Mouse (Mus musculus) 3T3-L1 (cell line): ENCODE results near the gene Ddost.
A peak's percentile ranks its signal among the peaks of the same experiment; 100 is the strongest.

Source experiments
- DNase-seq: peaks from one replicate; pipeline ENCODE4 v3.0.0-alpha.2; 2015; ENCODE audit warnings: low read depth, low spot score

Gene Ddost

DNA sequence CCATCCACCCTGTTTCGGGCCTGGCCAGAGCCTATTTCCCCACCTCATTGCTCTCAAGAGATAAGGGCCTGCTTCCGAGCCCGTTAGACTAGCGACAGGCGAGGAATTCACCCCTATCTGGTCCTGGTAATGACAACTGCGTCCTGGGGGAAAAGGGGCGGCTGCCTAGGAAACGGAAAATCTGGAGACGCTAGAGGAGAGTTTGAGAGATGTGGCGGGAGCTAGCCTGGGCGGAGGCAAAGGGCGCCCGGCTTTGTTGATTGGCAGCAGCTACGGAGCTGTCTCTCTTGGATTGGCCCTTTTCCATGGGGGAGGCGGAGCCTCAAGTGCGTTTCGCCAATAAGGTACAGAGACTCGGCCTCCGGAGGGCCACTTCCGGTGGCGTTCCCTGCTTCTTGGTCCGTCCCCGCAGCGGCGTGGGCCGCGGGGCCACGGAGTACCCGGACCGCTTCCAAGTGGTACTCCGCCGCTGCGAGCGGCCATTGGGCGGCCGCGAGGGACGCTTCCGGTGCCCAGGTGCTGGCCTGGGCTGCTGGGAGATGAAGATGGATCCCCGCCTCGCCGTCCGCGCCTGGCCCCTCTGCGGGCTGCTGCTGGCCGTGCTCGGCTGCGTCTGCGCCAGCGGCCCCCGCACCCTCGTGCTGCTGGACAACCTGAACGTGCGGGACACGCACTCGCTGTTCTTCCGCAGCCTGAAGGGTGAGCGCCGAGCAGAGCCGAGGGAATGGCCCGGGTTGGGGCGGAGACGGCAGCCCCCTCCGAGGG, at the start of gene Ddost:
TSS of gene Ddost (plus strand) at position 391 of the 765 bp plus-strand sequence.
- DNase-seq = peak; percentile 99

GRCm38 (mm10) chr4:138257116-138257687, 47.3 kb upstream of the Ddost start:
- no peak for DNase-seq

GRCm38 (mm10) chr4:138258663-138259062, 45.9 kb upstream of the Ddost start:
- no peak for DNase-seq

DNA sequence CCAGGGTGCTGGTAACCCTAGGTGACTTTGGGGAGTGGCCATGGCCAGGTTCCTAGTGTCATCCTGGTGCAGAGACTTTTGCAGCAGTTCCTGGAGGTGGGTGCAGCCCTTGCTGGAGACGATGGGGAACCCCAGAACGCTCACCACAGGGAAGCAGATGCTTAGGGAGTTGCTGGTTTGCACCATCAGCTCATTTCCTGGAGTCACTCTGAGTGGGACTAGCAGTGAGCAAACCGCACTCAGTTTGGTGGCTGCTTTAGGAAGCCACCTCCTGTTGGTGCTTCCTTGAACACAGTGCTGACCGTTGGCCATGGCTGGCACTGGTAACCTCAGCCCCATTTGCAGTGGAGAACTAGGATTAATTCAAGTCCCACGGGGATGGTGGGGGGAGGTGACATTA, 45.0 kb upstream of the Ddost start:
- DNase-seq = no peak

DNA sequence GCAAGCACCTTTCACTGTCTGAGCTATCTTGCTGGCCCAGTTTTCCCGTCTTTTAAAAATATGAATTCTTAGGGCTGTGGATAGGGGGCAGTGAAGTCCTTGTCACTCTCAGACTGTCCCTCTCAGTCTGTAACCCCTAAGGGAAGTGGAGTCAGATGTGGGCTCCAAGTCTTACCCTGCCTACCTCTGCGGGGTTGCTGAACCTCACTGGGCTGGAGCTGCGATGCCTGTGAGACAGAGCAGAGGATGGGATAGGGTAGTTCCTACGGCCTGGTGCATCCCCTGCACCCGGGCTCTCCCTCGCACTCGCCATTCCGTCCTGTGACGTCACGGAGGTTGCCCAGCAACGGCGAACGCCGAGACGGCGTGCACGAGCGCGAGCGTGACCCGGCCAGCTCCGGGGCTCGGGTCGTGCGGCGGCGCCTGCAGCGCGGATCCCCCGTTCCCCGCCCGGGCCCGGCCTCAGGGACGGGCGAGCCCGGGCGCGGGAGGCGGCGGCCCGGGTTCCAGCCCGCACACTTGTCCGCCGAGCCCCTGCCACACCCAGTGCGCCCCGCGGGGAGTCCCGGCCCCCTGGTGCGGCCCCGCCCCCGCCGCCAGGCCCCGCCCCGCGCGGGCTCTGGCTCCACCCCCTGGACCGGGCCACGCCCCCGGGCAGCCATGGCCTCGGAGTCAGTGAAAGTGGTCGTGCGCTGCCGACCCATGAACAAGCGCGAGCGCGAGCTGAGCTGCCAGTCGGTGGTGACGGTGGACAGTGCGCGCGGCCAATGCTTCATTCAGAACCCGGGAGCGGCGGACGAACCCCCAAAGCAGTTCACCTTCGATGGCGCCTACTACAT, 42.5 kb upstream of the Ddost start:
- peak; percentile 55 for DNase-seq

DNA sequence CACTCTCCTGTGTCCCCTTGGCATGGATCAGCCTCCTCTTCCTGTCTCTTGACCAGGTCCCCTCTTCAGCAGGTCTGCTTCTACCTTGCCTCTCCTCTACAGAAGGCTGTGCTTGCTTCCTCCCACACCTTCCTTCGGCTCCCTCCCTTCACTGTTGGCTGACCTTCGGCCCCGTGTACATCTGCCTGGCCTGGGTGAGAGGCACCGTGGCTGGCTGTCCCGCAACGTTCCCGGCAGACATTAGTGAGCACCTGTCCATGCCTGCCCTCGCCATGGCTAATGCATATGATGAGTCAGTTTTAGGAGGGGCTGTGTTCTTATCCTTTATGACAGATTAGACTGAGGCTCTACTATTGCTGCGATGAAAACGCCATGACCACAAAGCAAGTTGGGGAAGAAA, 36.7 kb upstream of the Ddost start:
- no peak for DNase-seq

DNA sequence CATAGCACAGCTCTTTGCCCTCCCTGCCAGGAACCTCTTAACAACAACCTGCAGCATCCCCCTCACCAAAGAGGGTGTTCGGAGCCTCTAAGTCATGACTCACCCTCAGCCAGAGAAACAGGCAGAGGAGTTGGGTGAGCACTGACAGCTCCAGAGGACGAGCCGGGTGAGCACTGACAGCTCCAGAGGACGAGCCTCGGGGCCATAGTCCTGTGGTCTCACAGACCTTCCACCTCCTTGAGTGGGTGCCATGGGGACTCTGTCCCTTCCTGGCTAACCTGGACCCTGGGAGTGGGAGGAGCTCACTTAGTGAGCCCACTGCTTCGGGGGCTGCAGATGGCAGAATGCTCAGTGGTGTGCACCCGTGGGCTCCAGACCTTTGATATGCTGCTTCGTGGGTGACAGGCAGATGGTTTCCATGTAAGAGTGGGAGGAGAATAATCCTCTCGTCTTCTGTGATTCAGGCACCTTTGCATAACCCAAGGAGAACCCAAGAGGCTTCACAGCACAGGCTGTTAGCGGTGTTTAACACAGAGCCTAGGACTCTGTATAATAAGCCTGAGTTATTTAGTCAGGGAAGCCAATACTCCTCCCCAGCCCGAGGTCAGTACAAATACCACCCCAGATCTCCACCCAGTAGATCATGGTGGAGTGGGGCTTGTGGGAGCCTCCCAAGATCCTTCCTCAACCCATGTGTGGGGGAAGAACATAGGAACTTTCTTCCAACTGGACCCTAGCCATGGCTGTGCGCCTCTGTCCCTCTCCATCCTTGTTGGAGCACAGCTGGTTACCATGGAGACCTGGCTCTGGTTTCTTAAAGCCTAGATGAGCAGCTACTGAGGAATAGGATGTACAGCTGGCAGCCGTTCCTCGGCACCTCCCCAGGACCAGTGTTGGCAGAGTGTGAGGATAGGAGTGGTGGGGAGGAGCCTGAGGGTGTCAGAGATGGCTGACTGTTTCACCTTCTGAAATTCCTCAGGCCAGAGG, 32.2 kb upstream of the Ddost start:
- peak; percentile 64 for DNase-seq

DNA sequence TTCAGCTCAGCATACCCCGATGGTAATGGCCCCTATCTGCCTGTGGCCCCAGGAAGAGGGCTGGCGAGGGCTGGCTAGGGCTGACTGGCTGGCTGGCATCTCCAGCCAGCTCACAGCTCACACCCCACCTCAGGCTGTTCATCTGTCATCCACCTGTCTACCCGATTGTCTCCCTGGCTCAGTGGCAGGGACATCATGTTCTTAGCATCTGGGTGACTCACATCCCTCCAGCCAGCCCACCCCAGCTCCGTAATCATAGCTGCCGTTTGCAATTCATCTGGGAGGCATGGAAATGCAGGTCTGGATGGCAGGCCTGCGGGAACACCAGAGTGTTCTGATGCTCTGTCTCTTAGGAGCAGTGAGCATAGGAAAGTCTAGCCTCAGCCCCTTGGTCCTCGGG, 26.2 kb upstream of the Ddost start:
- DNase-seq = peak; percentile 10

- peak; percentile 89 for DNase-seq
These were observed 21.7 kb upstream of the Ddost start for GRCm38 (mm10) chr4:138282834-138283233.

GRCm38 (mm10) chr4:138286411-138286810, 18.1 kb upstream of the Ddost start:
- DNase-seq = no peak

DNA sequence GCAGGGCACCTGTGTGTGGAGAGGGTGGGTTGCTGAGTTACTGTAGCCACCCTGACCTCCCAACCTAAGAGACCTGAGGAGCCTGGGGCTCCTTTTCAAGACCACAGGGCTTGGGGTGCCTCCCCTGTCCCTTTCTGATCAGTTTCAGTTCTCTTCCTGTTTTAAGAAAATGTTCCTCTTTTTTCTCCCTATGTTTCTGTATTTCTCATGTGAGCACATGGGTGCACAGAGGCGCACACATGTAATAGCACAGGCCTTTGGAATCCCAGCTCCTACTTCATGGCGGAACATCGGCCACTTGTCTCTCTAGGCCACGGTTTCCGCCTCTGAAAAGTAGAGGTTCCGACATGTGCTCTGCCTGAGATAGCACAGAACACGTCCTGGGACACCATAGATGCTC, 15.8 kb upstream of the Ddost start:
- no peak for DNase-seq

DNA sequence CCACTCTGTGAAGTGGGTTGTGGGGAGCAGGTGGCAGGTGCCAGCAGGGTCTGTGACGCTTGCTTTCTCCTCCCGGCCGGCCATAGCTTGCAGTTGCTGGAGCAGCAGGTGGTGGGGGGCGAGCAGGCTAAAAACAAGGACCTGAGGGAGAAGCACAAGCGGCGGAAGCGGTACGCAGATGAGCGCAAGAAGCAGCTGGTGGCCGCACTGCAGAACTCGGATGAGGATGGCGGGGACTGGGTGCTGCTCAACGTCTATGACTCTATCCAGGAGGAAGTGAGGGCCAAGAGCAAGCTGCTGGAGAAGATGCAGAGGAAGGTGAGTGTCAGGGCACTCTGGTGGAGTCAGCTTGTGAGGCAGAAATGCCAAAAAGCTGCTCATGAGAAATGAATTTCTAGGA, 12.5 kb upstream of the Ddost start:
- DNase-seq = no peak

DNA sequence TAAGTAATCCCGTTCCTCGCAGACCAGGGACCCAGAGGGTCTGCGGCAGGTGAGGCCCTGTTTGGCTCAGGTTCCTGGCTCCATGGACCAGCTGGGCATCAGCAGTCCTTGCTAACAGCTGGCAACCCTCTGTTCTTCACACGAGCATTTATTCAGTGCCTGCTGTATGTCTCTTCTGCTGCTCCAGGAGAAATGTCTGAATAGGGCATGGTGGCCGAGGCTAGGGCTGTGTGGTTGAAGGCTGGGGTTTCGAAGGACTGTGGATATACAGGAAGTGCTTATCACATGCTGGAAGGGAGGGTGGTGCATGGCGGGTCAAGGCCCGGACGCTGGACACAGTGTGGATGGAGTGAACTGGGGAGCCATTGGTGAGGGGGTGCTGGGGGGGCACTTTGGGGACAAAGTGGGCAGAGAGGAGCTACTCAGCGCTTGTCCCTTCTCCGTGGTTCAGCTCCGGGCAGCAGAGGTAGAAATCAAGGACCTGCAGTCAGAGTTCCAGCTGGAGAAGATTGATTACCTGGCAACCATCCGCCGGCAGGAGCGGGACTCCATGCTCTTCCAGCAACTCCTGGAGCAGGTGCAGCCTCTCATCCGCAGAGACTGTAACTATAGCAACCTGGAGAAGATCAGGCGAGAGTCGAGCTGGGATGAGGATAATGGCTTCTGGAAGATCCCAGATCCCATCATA, 11.1 kb upstream of the Ddost start:
- no peak for DNase-seq

DNA sequence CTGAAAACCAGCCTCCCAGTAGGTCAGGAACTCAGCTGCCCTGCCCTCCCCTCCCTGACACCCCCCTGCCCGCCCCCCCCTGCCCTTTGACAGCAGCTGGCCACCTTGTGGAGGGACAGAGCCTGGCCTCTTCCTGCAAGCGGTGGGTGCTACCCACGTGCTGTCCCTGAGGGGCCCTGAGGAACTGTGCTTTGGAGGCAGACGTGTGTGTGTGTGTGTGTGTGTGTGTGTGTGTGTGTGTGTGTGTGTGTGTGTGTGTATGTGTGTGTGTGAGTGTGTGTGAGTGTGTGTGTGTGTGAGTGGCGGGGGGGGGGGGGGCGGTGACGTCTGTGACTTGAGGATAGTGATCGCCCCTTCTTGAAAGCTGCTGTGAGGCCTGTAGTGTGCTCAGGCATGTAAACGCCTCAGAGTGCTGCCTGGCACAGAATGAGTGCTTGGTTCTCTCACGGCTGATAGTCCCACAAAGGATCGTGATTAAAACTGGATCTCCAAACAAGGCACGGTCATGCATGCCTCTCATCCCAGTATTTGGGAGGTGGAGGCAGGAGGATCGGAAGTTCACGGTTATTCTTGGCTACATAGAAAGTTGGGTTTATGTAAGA, 10.5 kb upstream of the Ddost start:
- no peak for DNase-seq

GRCm38 (mm10) chr4:138301271-138301780, 3.2 kb upstream of the Ddost start:
- DNase-seq = no peak

DNA sequence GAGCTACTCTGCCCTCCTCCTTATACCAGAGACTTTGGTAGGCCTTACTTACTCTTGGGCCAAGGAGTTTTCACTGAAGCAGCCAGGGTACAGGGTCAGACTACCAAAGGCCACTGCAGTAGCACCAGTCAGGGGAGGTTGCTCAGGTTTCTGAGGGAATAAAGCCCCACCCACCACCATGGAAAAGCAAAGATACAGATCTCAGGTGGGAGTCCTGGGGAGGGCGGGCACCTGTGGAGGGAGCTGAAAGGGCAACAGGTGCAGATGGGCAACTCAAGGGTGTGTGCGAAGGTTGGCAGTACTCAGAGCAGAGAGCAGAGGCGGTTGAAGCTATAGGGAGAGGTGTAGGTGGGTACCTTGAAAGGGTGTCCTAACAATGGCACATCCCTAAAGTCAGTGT, 1.5 kb upstream of the Ddost start:
- DNase-seq = no peak

GRCm38 (mm10) chr4:138303742-138304141, 788 bp upstream of the Ddost start:
- DNase-seq = no peak

- DNase-seq = no peak
These were observed 2.5 kb downstream of the Ddost start for GRCm38 (mm10) chr4:138307025-138307424.

- DNase-seq = no peak
These were observed 3.2 kb downstream of the Ddost start for GRCm38 (mm10) chr4:138307739-138308138.

DNA sequence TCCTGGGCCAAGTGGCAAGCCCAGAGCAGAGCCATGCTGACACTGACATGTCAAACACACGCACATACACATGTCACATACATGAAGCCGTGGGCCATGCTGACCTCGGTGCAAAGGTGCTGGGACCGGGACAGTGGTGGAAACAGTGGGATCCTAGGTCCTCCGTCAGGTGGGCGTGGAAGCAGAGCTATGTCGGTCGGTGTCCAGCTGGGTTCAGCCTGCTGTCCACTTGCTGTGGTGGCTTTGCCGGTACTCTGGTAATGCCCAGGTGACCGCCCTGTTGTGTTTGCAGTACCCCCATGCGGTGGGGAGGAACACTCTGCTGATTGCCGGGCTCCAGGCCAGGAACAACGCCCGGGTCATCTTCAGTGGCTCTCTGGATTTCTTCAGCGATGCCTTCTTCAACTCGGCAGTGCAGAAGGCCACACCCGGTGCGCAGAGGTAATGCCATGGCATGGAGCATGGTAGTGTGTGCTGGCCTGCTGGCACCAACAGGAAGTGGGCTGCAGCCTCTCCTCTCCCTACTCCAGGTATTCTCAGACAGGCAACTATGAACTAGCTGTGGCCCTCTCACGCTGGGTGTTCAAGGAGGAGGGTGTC, 5.9 kb downstream of the Ddost start:
- DNase-seq = no peak
